Mouse (Mus musculus) G1E (cell line): ENCODE measurements around the gene Epha8. TPM values are rescaled to one million over a fixed set of nuclear protein-coding genes. Genes with fewer than 3 reads are reported as not detected.
A peak's percentile ranks its signal among the peaks of the same experiment; 100 is the strongest.

ENCODE experiments used
- ATAC-seq: 2 replicates; pipeline ENCODE4 v1.8.0; 2016; ENCODE audit warnings: mild to moderate bottlenecking; ENCODE audit not compliant: insufficient number of reproducible peaks, poor library complexity, low FRiP score, severe bottlenecking; ENCODE audit errors: extremely low read depth
- DNase-seq: peaks from one replicate; pipeline ENCODE4 v3.0.0; 2012; ENCODE audit warnings: low spot score
- H3K27me3 ChIP-seq: 2 replicates; pipeline ENCODE4 v1.6.1; 2012; ENCODE audit warnings: mild to moderate bottlenecking, low read length, inconsistent platforms; ENCODE audit not compliant: insufficient read depth
- H3K36me3 ChIP-seq: replicated peaks from 2 replicates; pipeline ENCODE3; 2012; ENCODE audit warnings: mild to moderate bottlenecking, inconsistent platforms
- H3K4me1 ChIP-seq: 2 replicates; pipeline ENCODE4 v1.6.1; 2012; ENCODE audit warnings: low read depth, low read length, inconsistent platforms, mixed read lengths; ENCODE audit not compliant: insufficient read depth
- H3K4me3 ChIP-seq: 2 replicates; pipeline ENCODE4 v1.5.1; 2012; ENCODE audit warnings: low read depth, mild to moderate bottlenecking, inconsistent platforms, low read length, moderate library complexity, mixed read lengths
- H3K9me3 ChIP-seq: replicated peaks from 2 replicates; pipeline ENCODE4 v1.6.1; 2012; ENCODE audit warnings: inconsistent platforms
- CTCF ChIP-seq: IDR thresholded peaks from 2 replicates; pipeline ENCODE4 v1.5.1; 2012; ENCODE audit warnings: low read depth, low read length, inconsistent platforms, mixed read lengths
- GATA1 ChIP-seq: IDR thresholded peaks from 2 replicates; pipeline ENCODE4 v1.6.1; 2012; ENCODE audit warnings: borderline replicate concordance, low read length, inconsistent platforms, mixed read lengths
- GATA2 ChIP-seq: IDR thresholded peaks from 2 replicates; pipeline ENCODE4 v1.6.1; 2012; ENCODE audit warnings: low read depth, low read length, inconsistent platforms, borderline replicate concordance
- POLR2AphosphoS5 ChIP-seq: IDR thresholded peaks from 2 replicates; pipeline ENCODE4 v1.6.1; 2012; ENCODE audit warnings: low read depth, low read length, inconsistent platforms; ENCODE audit not compliant: insufficient replicate concordance
- TAL1 ChIP-seq: conservative IDR thresholded peaks from 2 replicates; pipeline ENCODE4 v1.6.1; 2012; ENCODE audit warnings: low read depth, low read length, inconsistent platforms, mixed read lengths
- polyA plus RNA-seq: library from polyadenylated mRNA; stranded (reverse); fragments of >175 nt; gene quantifications from 2 replicates; pipeline ENCODE4 v1.2.3, GENCODE M21; 2012
- total RNA-seq, 2 experiments: library from RNA; stranded (forward) in 1 of 2; stranded (reverse) in 1 of 2; fragments of 200-1000 nt in 1 of 2; fragments of >200 nt in 1 of 2; fragmentation: Nextera tagmentation in 1 of 2; gene quantifications; 2 replicates each; pipeline ENCODE4 v1.2.3; 2014 to 2017

Gene Epha8
- total and polyA plus RNA-seq, 3 experiments = 0.11 TPM; not detected in 2

- Histone ChIP-seq H3K4me1 (no peaks in the 10 kb centered on the region), H3K9me3 (no peaks in the 10 kb centered on the region), H3K36me3 (no peaks in the 10 kb centered on the region), H3K4me3 (no peak overlapping the region), H3K27me3 (peaks cover 3% of the 10 kb centered on the region; the same call in 1 of the 2 replicates)
- ATAC-seq = no peak
- TF ChIP-seq CTCF (no peak), TAL1 (no peak), GATA2 (no peak), POLR2AphosphoS5 (no peak), GATA1 (no peak)
- no peak for DNase-seq
These were observed 51.7 kb downstream of the Epha8 start for GRCm38 (mm10) chr4:136904767-136905539.

GRCm38 (mm10) chr4:136899154-136899553 lies 57.5 kb downstream of the Epha8 start:
- Histone ChIP-seq H3K27me3 (no peaks in the 10 kb centered on the region), H3K9me3 (no peaks in the 10 kb centered on the region), H3K4me1 (peaks cover 4% of the 10 kb centered on the region; the same call in 1 of the 2 replicates), H3K36me3 (no peaks in the 10 kb centered on the region), H3K4me3 (no peak overlapping the region)
- peak; percentile 22; the same call in 1 of the 2 replicates for TF ChIP-seq CTCF
- no peak for TF ChIP-seq TAL1
- no peak for ATAC-seq
- DNase-seq = no peak

GRCm38 (mm10) chr4:136898637-136899036 lies 58.0 kb downstream of the Epha8 start, which contains the start of gene C1qa:
C1qa (minus strand) TSS chr4:136898803.
- Histone ChIP-seq H3K36me3 (no peaks in the 10 kb centered on the region), H3K9me3 (no peaks in the 10 kb centered on the region), H3K4me3 (no peak within 1 kb of the TSS), H3K27me3 (no peaks in the 10 kb centered on the region), H3K4me1 (peaks cover 4% of the 10 kb centered on the region; the same call in 1 of the 2 replicates)
- no peak for DNase-seq
- TF ChIP-seq GATA1 = no peak
- no peak for TF ChIP-seq TAL1
- TF ChIP-seq POLR2AphosphoS5 = no peak
- TF ChIP-seq CTCF = no peak
- TF ChIP-seq GATA2 = no peak
- ATAC-seq = no peak

- Histone ChIP-seq H3K36me3 (no peaks in the 10 kb centered on the region), H3K27me3 (no peaks in the 10 kb centered on the region), H3K4me1 (peaks cover 4% of the 10 kb centered on the region; the same call in 1 of the 2 replicates), H3K9me3 (no peaks in the 10 kb centered on the region), H3K4me3 (no peak overlapping the region)
- DNase-seq (no peak), ATAC-seq (no peak)
- TF ChIP-seq CTCF = no peak
- TF ChIP-seq POLR2AphosphoS5 = no peak
- no peak for TF ChIP-seq GATA2
- no peak for TF ChIP-seq TAL1
- TF ChIP-seq GATA1 = no peak
These were observed 58.5 kb downstream of the Epha8 start for GRCm38 (mm10) chr4:136898084-136898598.

GRCm38 (mm10) chr4:136896461-136896860 lies 60.2 kb downstream of the Epha8 start:
- no peak for TF ChIP-seq GATA1
- TF ChIP-seq CTCF = no peak
- TF ChIP-seq TAL1 = no peak
- TF ChIP-seq GATA2 = no peak
- DNase-seq (no peak), ATAC-seq (no peak)
- Histone ChIP-seq H3K27me3 (peaks cover 3% of the 10 kb centered on the region; the same call in 1 of the 2 replicates), H3K4me3 (no peak overlapping the region), H3K9me3 (no peaks in the 10 kb centered on the region), H3K4me1 (peaks cover 4% of the 10 kb centered on the region; the same call in 1 of the 2 replicates), H3K36me3 (no peaks in the 10 kb centered on the region)

- Histone ChIP-seq H3K4me1 (peaks cover 4% of the 10 kb centered on the region; the same call in 1 of the 2 replicates), H3K36me3 (no peaks in the 10 kb centered on the region), H3K27me3 (peaks cover 3% of the 10 kb centered on the region; the same call in 1 of the 2 replicates), H3K4me3 (no peak overlapping the region), H3K9me3 (no peaks in the 10 kb centered on the region)
- ATAC-seq (no peak), DNase-seq (no peak)
- TF ChIP-seq CTCF (no peak), TAL1 (no peak), GATA1 (no peak), POLR2AphosphoS5 (no peak), GATA2 (no peak)
These were observed 60.8 kb downstream of the Epha8 start for GRCm38 (mm10) chr4:136895861-136896260.

- H3K4me3 ChIP-seq = no peak overlapping the region
- H3K36me3 ChIP-seq = no peaks in the 10 kb centered on the region
- H3K4me1 ChIP-seq = peaks cover 4% of the 10 kb centered on the region; the same call in 1 of the 2 replicates
- H3K9me3 ChIP-seq = no peaks in the 10 kb centered on the region
- DNase-seq (no peak), ATAC-seq (no peak)
- TF ChIP-seq TAL1 (no peak), GATA2 (no peak), POLR2AphosphoS5 (no peak), GATA1 (no peak), CTCF (no peak)
- peaks cover 3% of the 10 kb centered on the region; the same call in 1 of the 2 replicates for H3K27me3 ChIP-seq
These were observed 61.8 kb downstream of the Epha8 start for GRCm38 (mm10) chr4:136894821-136895220.
